Mouse (Mus musculus) liver, postnatal 0 days (tissue): ENCODE data around the gene Mill2.
"Not testable (repeated sequence)": the region's sequence is repeated elsewhere in the genome, so short reads cannot be mapped to it uniquely, and the experiment has no call there.

Experiments
- CTCF ChIP-seq: sonication (generic); IDR thresholded peaks from 2 replicates; pipeline ENCODE4 v1.5.1; 2016; ENCODE audit warnings: antibody characterized with exemption, low read depth
- EP300 ChIP-seq: IDR thresholded peaks from 2 replicates; pipeline ENCODE4 v1.6.1; 2016; ENCODE audit warnings: antibody characterized with exemption, low read depth, mild to moderate bottlenecking

- not testable (repeated sequence) for TF ChIP-seq CTCF, EP300
Observed at GRCm38 (mm10) chr7:18790671-18791070, 49.1 kb upstream of the Mill2 start.
